Mouse (Mus musculus) stomach, embryonic 14.5 days (tissue): ENCODE data around the gene Rbpj. TPM values are rescaled to one million over a fixed set of nuclear protein-coding genes. Genes with fewer than 3 reads are reported as not detected.
A peak's percentile ranks its signal among the peaks of the same experiment; 100 is the strongest.

ENCODE experiments used
- ATAC-seq: fragments of 200-750 bp; cut with Nextera tagmentation; 2 replicates; pipeline ENCODE4 v1.8.0; 2017; ENCODE audit warnings: low read depth, moderate TSS enrichment; ENCODE audit not compliant: insufficient number of reproducible peaks, insufficient read depth, low FRiP score
- H3K27ac ChIP-seq: fragments of 300-500 bp; sonication (generic); 2 replicates; pipeline ENCODE4 v1.5.1; 2014; ENCODE audit warnings: mild to moderate bottlenecking, low read length, moderate library complexity, mixed read lengths
- H3K27me3 ChIP-seq: fragments of 300-500 bp; sonication (generic); 2 replicates; pipeline ENCODE4 v1.6.1; 2014; ENCODE audit warnings: low read length, control low read depth, mixed read lengths; ENCODE audit not compliant: control insufficient read depth, insufficient read depth
- H3K36me3 ChIP-seq: fragments of 300-500 bp; sonication (generic); 2 replicates; pipeline ENCODE4 v1.6.1; 2014; ENCODE audit warnings: mild to moderate bottlenecking, control low read depth, low read length, moderate library complexity, mixed read lengths; ENCODE audit not compliant: control insufficient read depth, insufficient read depth
- H3K4me1 ChIP-seq: fragments of 300-500 bp; sonication (generic); 2 replicates; pipeline ENCODE4 v1.6.1; 2014; ENCODE audit warnings: low read length, control low read depth, mixed read lengths; ENCODE audit not compliant: control insufficient read depth, insufficient read depth
- H3K4me2 ChIP-seq: fragments of 300-500 bp; sonication (generic); replicated peaks from 2 replicates; pipeline ENCODE4 v1.6.1; 2014; ENCODE audit warnings: low read depth, low read length, control low read depth
- H3K4me3 ChIP-seq: fragments of 300-500 bp; sonication (generic); 2 replicates; pipeline ENCODE4 v1.5.1; 2014; ENCODE audit warnings: low read depth, low read length, control low read depth
- H3K9ac ChIP-seq: fragments of 300-500 bp; sonication (generic); replicated peaks from 2 replicates; pipeline ENCODE4 v1.6.1; 2014; ENCODE audit warnings: low read depth, mild to moderate bottlenecking, control low read depth, low read length, moderate library complexity, mixed read lengths
- H3K9me3 ChIP-seq: fragments of 300-500 bp; sonication (generic); 2 replicates; pipeline ENCODE4 v1.6.1; 2016; ENCODE audit warnings: low read depth, low read length, control low read depth; ENCODE audit not compliant: control insufficient read depth
- WGBS: fragments of 180-500 bp; shearing (Covaris S2); extraction: QIAGEN DNeasy Blood & Tissue Kit; methylation state at CpG from one replicate; pipeline ENCODE4 v1.1.7; 2014; 5-methylcytosine and 5-hydroxymethylcytosine counted together
- polyA plus RNA-seq: library from polyadenylated mRNA; unstranded; fragments of >200 nt; fragmentation: Nextera tagmentation; extraction: Ambion mirVana; gene quantifications from 2 replicates; pipeline ENCODE4 v1.2.1, GENCODE M21; 2014

The Rbpj gene
- polyA plus RNA-seq, 1 experiment from 2014 or later: 42.4 TPM

- H3K27me3 ChIP-seq: no peaks in the 10 kb centered on the region
- no peaks in the 10 kb centered on the region for H3K9me3 ChIP-seq
- no peaks in the 10 kb centered on the region for H3K36me3 ChIP-seq
- ATAC-seq: no peak
- no peaks in the 10 kb centered on the region for H3K4me1 ChIP-seq
- H3K9ac ChIP-seq: no peak overlapping the region
- 95% methylated on average over 8 of the region's 8 CpGs for WGBS
- H3K4me2 ChIP-seq: no peak overlapping the region
- H3K4me3 ChIP-seq: no peak overlapping the region
- no peak overlapping the region for H3K27ac ChIP-seq
These were observed 88.2 kb downstream of the Rbpj start for GRCm38 (mm10) chr5:53554180-53554579.

GRCm38 (mm10) chr5:53554926-53555325 is 89.0 kb downstream of the Rbpj start:
- no peaks in the 10 kb centered on the region for H3K9me3 ChIP-seq
- no peak for ATAC-seq
- 90% methylated on average over 4 of the region's 4 CpGs for WGBS

GRCm38 (mm10) chr5:53555474-53555873 is 89.5 kb downstream of the Rbpj start:
- no peak overlapping the region for H3K9ac ChIP-seq
- H3K9me3 ChIP-seq: no peaks in the 10 kb centered on the region
- WGBS: 94% methylated on average over 8 of the region's 8 CpGs
- no peak overlapping the region for H3K4me3 ChIP-seq
- no peaks in the 10 kb centered on the region for H3K36me3 ChIP-seq
- H3K4me1 ChIP-seq: no peaks in the 10 kb centered on the region
- no peaks in the 10 kb centered on the region for H3K27me3 ChIP-seq
- no peak overlapping the region for H3K4me2 ChIP-seq
- ATAC-seq: no peak
- H3K27ac ChIP-seq: no peak overlapping the region

More at GRCm38 (mm10) chr5:53554926-53555325, 89.0 kb downstream of the Rbpj start:
- Histone ChIP-seq H3K4me1 (no peaks in the 10 kb centered on the region), H3K9ac (no peak overlapping the region), H3K27ac (no peak overlapping the region), H3K27me3 (no peaks in the 10 kb centered on the region), H3K4me2 (no peak overlapping the region), H3K36me3 (no peaks in the 10 kb centered on the region), H3K4me3 (no peak overlapping the region)

GRCm38 (mm10) chr5:53555929-53556328 is 90.0 kb downstream of the Rbpj start:
- WGBS: 88% methylated on average over 5 of the region's 5 CpGs

GRCm38 (mm10) chr5:53557544-53558260 is 91.8 kb downstream of the Rbpj start:
- no peaks in the 10 kb centered on the region for H3K9me3 ChIP-seq
- WGBS: 78% methylated on average over 6 of the region's 6 CpGs
- ATAC-seq: no peak
- H3K4me2 ChIP-seq: no peak overlapping the region
- H3K4me1 ChIP-seq: no peaks in the 10 kb centered on the region
- H3K4me3 ChIP-seq: no peak overlapping the region
- H3K9ac ChIP-seq: no peak overlapping the region
- no peak overlapping the region for H3K27ac ChIP-seq
- no peaks in the 10 kb centered on the region for H3K27me3 ChIP-seq
- H3K36me3 ChIP-seq: no peaks in the 10 kb centered on the region

More at GRCm38 (mm10) chr5:53555929-53556328, 90.0 kb downstream of the Rbpj start:
- H3K4me2 ChIP-seq: no peak overlapping the region
- no peak overlapping the region for H3K4me3 ChIP-seq
- no peaks in the 10 kb centered on the region for H3K4me1 ChIP-seq
- no peak overlapping the region for H3K27ac ChIP-seq
- no peak for ATAC-seq
- no peaks in the 10 kb centered on the region for H3K36me3 ChIP-seq
- no peaks in the 10 kb centered on the region for H3K27me3 ChIP-seq
- no peaks in the 10 kb centered on the region for H3K9me3 ChIP-seq
- H3K9ac ChIP-seq: no peak overlapping the region

GRCm38 (mm10) chr5:53561160-53561559 is 95.2 kb downstream of the Rbpj start:
- H3K4me1 ChIP-seq: no peaks in the 10 kb centered on the region
- no peaks in the 10 kb centered on the region for H3K9me3 ChIP-seq
- WGBS: 75% methylated on average over 7 of the region's 7 CpGs
- ATAC-seq: no peak
- H3K9ac ChIP-seq: no peak overlapping the region
- no peaks in the 10 kb centered on the region for H3K36me3 ChIP-seq
- H3K4me2 ChIP-seq: no peak overlapping the region
- H3K4me3 ChIP-seq: no peak overlapping the region
- no peak overlapping the region for H3K27ac ChIP-seq
- no peaks in the 10 kb centered on the region for H3K27me3 ChIP-seq

- Histone ChIP-seq H3K27ac (no peak overlapping the region), H3K27me3 (no peaks in the 10 kb centered on the region), H3K9me3 (no peaks in the 10 kb centered on the region), H3K4me3 (no peak overlapping the region), H3K4me1 (no peaks in the 10 kb centered on the region), H3K9ac (no peak overlapping the region), H3K4me2 (0 out of 2 replicates have a peak overlapping the region, but pooled peaks have one; percentile 12), H3K36me3 (no peaks in the 10 kb centered on the region)
- WGBS: 65% methylated on average over 19 of the region's 19 CpGs
- no peak for ATAC-seq
These were observed 98.4 kb downstream of the Rbpj start for GRCm38 (mm10) chr5:53564309-53564708.

- 56% methylated on average over 5 of the region's 5 CpGs for WGBS
- Histone ChIP-seq H3K36me3 (no peaks in the 10 kb centered on the region), H3K9me3 (no peaks in the 10 kb centered on the region), H3K4me3 (no peak overlapping the region), H3K9ac (no peak overlapping the region), H3K4me2 (no peak overlapping the region), H3K27me3 (no peaks in the 10 kb centered on the region), H3K4me1 (no peaks in the 10 kb centered on the region), H3K27ac (no peak overlapping the region)
- ATAC-seq: no peak
These were observed 99.4 kb downstream of the Rbpj start for GRCm38 (mm10) chr5:53565213-53565794.
